Mouse (Mus musculus): Measurements from ENCODE around the gene Dot1l.

DNA sequence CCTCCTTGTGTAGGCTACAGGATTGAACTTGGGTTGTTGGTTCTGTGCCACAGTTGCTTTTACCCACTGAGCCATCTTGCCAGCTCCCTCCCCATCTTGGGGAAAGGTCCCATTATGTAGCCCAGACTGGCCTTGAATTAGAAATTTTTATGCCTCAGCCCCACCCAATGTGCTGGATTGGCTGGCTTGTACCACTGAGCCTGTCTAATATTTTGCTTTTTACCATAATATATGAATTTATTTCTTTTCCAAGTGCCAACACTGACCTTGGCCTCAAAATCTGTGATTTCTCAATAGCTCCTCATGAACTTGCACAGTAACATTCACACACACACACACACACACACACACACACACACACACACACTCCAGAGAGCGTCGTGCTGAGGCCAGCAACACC is 10.7 kb downstream of the Dot1l start:
- no peak for TF ChIP-seq POLR2A (IDR thresholded peaks at IDR 0.05; ENCODE audit: borderline replicate concordance, extremely low read depth, low read depth, low read length)
- TF ChIP-seq CTCF (IDR thresholded peaks at IDR 0.05; ENCODE audit: insufficient read depth, low read length) = no peak

Data from lung, adult 2 months (tissue).